29 mouse cellular contexts compared by ENCODE assay signal in the genomic region with DNA sequence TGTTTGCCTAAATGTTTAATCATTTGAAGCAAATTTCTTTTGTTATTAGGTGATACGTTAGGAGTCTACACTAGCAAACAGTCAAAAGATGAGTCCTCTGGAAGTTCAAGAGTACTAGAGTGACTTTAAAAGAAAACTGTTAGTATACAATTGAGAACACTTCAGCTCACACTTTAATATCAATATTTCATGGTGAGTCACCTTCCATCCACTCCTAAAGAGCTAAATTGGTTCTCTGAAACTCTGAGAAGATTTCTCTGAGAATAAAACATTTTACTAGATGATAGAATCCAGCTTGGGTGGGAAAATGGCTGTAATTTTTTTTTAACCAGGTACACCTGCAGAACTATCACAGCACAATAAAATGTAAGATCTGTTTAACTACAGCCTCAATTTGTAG.
"Had no signal": no experiment of that assay in that cellular context is flagged by ENCODE, and none has a peak within 500 bp of the region (broad histone marks: within the 10 kb centered on the region; RNA-seq: fewer than 3 reads in every experiment).

No protein-coding gene starts in this region.

- H3K9ac ChIP-seq: embryonic facial prominence, embryonic 12.5 days; embryonic facial prominence, embryonic 13.5 days; embryonic facial prominence, embryonic 15.5 days; forebrain, embryonic 12.5 days; forebrain, embryonic 13.5 days; forebrain, embryonic 15.5 days; forebrain, postnatal 0 days had no signal

- H3K27me3 ChIP-seq: embryonic facial prominence, embryonic 12.5 days; embryonic facial prominence, embryonic 13.5 days; embryonic facial prominence, embryonic 15.5 days; forebrain, embryonic 12.5 days; forebrain, embryonic 13.5 days; forebrain, embryonic 15.5 days had no signal

- H3K36me3 ChIP-seq: embryonic facial prominence, embryonic 10.5 days; embryonic facial prominence, embryonic 12.5 days; embryonic facial prominence, embryonic 13.5 days; embryonic facial prominence, embryonic 15.5 days; forebrain, embryonic 10.5 days; forebrain, embryonic 12.5 days; forebrain, embryonic 15.5 days had no signal

- H3K4me2 ChIP-seq: embryonic facial prominence, embryonic 12.5 days; embryonic facial prominence, embryonic 13.5 days; embryonic facial prominence, embryonic 15.5 days; forebrain, embryonic 12.5 days; forebrain, embryonic 13.5 days; forebrain, embryonic 15.5 days had no signal

- DNase-seq: cerebellum, adult 2 months; cerebellum, adult 8-10 months; cerebellum, adult 9-10 months; cerebellum, adult 9-11 months; cerebellum, postnatal 10 days; cerebellum, postnatal 14 days; cerebellum, postnatal 25 days; cerebellum, postnatal 36 days; embryo, embryonic 11 days; forebrain, postnatal 0 days; gastrocnemius, adult 2 months; gastrocnemius, postnatal 10 days; gastrocnemius, postnatal 14 days; gastrocnemius, postnatal 25 days; gastrocnemius, postnatal 36 days; heart, adult 11 months; heart, adult 18-20 months; heart, adult 2 months had no signal

- H3K4me3 ChIP-seq: embryonic facial prominence, embryonic 10.5 days; embryonic facial prominence, embryonic 12.5 days; embryonic facial prominence, embryonic 13.5 days; embryonic facial prominence, embryonic 15.5 days; erythroblast, embryonic 14.5 days; forebrain, embryonic 10.5 days; forebrain, embryonic 12.5 days; forebrain, embryonic 13.5 days; forebrain, embryonic 15.5 days; gastrocnemius, adult 2 months; heart, adult 2 months had no signal

- H3K27ac ChIP-seq: embryonic facial prominence, embryonic 10.5 days; embryonic facial prominence, embryonic 12.5 days; embryonic facial prominence, embryonic 13.5 days; embryonic facial prominence, embryonic 15.5 days; forebrain, embryonic 10.5 days; forebrain, embryonic 12.5 days; forebrain, embryonic 13.5 days; forebrain, embryonic 15.5 days; gastrocnemius, adult 2 months; heart, adult 2 months had no signal

- H3K9me3 ChIP-seq: embryonic facial prominence, embryonic 10.5 days; embryonic facial prominence, embryonic 12.5 days; embryonic facial prominence, embryonic 13.5 days; embryonic facial prominence, embryonic 15.5 days; forebrain, embryonic 12.5 days; forebrain, embryonic 15.5 days had no signal

- H3K4me1 ChIP-seq: embryonic facial prominence, embryonic 10.5 days; embryonic facial prominence, embryonic 12.5 days; embryonic facial prominence, embryonic 13.5 days; embryonic facial prominence, embryonic 15.5 days; forebrain, embryonic 12.5 days; forebrain, embryonic 13.5 days; forebrain, embryonic 15.5 days had no signal

- ATAC-seq: forebrain, embryonic 13.5 days; forebrain, embryonic 14.5 days; forebrain, embryonic 15.5 days; forebrain, embryonic 16.5 days; forebrain, postnatal 0 days had no signal
